Mouse (Mus musculus): Measurements from ENCODE around the gene Hoxa6. TPM values are rescaled to one million over a fixed set of nuclear protein-coding genes. Genes with fewer than 3 reads are reported as not detected.
A peak's percentile ranks its signal among the peaks of the same experiment; 100 is the strongest.

Gene Hoxa6
- total RNA-seq, 2 experiments from 2014 or later: 3.0 to 3.5 TPM

DNA sequence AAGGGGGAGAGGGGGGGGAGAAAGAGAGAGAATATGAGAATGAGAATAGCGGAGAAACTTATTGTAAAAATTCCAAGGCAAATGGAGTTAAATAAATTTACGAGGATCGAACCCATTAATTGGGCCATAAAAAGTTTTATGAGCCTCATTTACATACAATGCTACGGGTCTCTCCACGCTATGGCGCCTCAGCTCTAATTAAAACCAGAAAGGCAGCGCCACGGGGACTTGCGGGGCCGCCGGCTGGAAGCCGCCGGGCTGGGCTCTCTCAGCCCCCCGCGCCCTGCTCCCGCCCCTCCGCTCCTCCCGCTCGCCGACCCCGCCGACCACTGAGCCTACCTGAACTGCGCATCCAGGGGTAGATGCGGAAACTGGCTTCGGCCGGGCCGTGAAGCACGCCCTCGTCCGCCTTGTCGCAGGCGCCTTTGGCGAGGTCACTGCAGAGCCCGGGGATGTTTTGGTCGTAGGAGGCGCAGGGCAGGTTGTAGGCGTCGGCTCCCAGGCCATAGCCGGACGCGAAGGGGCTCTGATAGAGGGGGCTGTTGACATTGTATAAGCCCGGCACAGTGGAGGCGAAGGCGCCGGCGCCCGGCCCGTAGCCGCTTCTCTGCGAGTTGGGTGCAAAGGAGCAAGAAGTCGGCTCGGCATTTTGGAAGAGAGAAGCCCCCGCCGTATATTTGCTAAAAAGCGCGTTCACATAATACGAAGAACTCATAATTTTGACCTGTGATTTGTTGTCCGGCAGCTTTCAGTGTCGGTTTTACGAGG is 8.4 kb upstream of the Hoxa6 start:
- peak; percentile 27 to 50 for DNase-seq (ENCODE audit: low spot score in 2 of 2)

GRCm38 (mm10) chr6:52215771-52216535 is 7.4 kb upstream of the Hoxa6 start:
- DNase-seq (ENCODE audit: low spot score in 2 of 2): peak in 1 of 2 experiments; percentile 24

DNA sequence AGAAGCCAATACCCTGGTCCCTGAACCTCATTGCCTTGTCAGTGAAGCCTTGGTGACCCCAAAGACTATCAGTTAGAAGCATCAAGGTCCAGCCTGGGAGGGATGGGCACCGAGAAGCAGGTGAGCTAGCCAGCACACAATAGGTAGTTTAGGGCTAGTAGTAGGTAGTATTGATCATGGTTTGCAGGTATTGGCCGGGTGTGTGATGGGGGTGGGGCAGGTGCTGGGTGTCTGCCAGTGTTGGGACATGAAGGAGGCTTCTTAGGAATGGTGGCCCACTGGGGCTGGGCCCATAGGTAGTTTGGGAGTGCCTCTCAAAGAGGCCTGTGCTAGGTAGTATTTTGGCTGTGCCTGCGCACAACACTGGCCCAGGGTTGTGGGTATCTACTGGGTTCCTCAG is 6.5 kb upstream of the Hoxa6 start:
- peak in 1 of 2 experiments; percentile 9 for DNase-seq (ENCODE audit: low spot score in 2 of 2)

DNA sequence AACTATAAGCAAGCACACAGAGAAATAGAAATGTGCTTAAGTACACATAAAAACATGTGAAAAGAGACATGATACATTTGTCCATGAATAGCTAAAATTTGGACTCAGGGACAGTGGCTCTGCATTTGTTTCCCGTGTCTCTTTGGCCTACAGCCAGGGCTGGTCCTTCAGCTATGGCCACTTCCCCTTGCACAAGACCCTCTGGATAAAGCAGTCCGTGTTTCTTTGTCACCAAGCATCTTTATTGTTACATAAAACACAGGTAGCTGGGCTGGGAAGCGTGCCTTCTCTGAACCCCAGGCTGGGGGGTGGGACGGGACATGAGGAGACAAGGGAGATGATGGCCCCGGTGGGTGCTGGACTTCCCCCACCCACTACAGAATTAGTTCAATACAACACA is 5.7 kb upstream of the Hoxa6 start:
- DNase-seq (ENCODE audit: low spot score in 2 of 2): peak in 1 of 2 experiments; percentile 7

DNA sequence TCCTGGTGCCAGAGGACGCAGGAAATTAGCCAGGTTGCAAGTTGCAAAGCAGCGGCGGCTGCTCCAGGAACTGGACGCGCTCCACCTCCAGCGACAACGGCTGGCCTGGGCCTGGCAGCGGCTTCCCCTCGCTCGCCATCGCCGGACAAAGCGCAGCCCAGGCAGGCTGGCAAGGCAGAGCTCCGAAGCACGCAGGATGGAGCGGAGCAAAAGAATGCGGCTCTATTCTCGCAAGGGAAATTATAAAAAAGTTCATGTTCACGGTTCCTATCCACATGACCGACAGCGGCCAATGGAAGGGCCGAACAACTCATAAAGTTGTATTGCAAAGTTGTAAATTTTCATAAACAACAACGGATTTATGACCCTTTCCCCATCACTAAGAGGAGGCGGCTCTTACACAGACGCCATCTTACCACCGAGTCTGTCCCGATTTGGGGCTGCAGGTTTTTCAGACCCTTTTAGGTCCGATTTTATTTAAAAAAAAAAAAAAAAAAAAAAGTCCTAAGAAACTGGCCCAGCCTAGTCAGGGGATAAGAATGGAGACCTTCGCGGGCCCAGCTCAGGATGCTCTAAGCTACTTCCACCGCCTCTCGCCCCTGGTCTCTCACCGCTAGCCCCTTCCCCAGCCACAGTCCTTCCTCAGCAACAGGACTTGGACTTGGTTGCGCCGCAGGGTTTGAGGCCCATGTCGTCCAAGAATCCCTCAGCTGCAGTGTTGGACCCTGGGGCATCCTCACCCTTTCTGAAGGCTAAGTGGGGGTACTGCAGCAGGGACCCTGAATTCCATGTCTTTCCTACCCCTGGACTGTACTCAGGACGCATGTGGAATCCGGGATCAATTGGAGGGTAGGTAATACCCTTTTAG is 4.8 kb upstream of the Hoxa6 start, which contains the start of the genes Hoxa3 and Gm28308:
TSS of gene Hoxa3 (minus strand) at position 218 of the 868 bp plus-strand sequence.
TSS of gene Gm28308 (minus strand) at position 221 of the 868 bp plus-strand sequence.
- DNase-seq (ENCODE audit: low spot score in 2 of 2): peak; percentile 40 to 68

- DNase-seq (ENCODE audit: low spot score in 2 of 2): peak; percentile 13 to 16
These were observed 4.1 kb upstream of the Hoxa6 start for GRCm38 (mm10) chr6:52212556-52213118.

GRCm38 (mm10) chr6:52211961-52212360 is 3.4 kb upstream of the Hoxa6 start:
- peak in 1 of 2 experiments; percentile 16 for DNase-seq (ENCODE audit: low spot score in 2 of 2)

- DNase-seq (ENCODE audit: low spot score in 2 of 2): peak; percentile 68 to 83
These were observed 2.8 kb upstream of the Hoxa6 start for GRCm38 (mm10) chr6:52211170-52211935.

DNA sequence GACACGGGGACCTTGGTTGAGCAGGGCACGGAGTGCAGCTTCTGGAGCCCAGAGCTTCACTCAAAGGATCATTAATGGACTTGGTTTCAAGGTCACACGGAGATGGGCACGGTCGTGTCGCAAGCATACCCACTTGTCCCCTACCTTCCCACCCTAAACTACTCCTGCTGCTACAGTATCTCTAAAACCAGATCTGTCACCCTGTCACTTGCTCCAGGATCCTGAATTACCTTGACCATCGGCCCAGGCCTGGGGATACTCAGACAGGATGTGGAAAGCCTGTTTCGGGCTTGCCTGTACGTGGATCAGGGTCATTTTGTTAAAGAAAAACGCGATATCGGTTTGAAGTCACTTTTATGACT is 1.1 kb upstream of the Hoxa6 start:
- no peak for DNase-seq (ENCODE audit: low spot score in 2 of 2)

GRCm38 (mm10) chr6:52208868-52209684 is 554 bp upstream of the Hoxa6 start:
- DNase-seq (ENCODE audit: low spot score in 2 of 2): no peak

DNA sequence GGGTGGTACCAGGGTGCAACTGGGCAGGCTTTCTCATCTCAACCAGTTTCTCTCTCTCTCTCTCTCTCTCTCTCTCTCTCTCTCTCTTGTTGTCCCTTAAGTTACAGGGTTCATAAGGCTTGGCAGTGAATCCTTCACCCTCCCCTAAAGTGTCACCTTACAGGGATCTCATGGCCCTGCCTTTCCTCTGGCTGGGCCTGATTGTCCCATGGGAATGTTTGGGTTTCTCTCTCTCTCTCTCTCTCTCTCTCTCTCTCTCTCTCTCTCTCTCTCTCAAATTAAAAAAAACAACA is 892 bp downstream of the Hoxa6 start:
- DNase-seq (ENCODE audit: low spot score in 2 of 2): no peak

DNA sequence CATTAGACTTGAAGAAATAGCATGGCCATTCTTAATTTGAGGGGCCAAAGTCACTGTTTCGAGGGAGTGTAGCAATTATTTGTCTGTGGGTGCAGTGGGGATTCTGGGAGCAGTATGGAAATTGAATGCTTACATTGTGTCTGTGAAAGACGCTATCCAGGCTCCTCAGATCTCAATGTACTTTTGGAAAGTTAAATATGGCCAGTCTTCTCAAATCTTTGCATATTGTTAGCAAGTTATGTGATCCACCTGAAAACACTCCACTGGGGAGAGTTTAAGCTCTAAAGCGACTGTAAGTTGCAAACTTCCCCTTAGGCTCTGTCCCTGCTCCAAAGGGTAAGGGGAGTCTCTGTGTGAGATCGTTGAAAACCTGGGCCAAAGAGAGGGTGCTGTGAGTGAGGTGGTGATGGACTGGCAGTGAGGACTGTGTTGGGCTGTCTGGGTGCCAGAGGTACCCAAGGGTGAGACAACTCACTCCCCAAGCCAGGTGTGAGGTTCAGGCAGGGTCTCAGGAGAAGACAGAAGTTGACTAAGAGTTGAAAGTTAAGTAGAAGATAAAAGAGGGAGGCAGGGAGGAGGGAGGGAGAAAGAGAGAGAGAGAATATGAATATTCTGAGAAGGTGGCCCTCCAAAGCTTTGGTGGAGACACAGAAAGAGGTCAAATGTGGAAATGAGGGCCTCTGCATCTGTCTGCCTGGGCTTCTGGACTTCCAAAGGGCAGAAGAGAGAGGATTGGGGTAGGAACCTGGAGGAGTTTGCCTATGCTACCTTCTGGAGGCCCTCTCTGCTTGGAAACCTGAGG is 1.4 kb downstream of the Hoxa6 start:
- DNase-seq (ENCODE audit: low spot score in 2 of 2): no peak

DNA sequence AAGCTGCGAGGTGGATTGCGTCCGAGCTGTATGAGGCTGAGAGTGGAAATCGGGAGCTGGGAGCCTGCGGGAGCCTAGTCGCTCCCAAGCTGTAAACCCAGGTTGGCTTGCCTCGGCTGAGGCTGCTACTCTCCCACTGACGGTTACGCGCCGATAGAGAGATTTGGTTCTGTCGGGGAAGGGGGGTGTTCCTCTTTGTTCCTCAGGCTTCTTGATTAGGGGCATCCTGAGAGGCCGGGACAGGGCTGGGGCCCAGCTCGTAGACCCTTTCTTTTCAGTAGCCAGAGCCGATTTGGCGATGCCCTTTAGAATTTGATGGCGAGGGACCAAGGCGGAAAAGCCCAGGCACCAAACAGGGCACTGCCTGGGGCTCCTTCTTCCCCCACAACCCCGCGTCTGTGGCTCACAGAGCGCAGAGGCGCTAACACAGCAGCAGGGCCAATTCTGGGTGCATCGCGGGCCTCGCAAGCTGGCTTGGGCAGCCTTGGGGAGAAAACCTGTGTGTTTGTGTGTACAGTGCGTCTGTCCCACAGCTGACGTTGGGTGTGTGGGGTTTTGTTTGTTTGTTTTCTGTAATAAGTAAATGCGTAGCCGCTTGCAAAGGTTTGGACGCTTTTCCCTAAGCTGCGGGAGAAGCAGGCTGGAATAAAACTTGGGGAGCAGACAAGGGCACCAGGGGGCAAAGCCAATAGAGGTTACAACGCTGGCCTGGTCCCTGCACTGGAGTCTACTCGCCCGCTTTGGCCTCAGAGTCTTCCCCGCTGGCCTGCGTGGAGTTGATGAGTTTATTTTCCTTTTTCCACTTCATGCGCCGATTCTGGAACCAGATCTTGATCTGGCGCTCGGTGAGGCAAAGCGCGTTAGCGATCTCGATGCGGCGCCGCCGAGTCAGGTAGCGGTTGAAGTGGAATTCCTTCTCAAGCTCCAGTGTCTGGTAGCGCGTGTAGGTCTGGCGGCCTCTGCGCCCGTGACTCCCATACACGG is 2.6 kb downstream of the Hoxa6 start:
- DNase-seq (ENCODE audit: low spot score in 2 of 2): no peak

GRCm38 (mm10) chr6:52205221-52205620 is 3.3 kb downstream of the Hoxa6 start:
- no peak for DNase-seq (ENCODE audit: low spot score in 2 of 2)

GRCm38 (mm10) chr6:52204050-52204752 is 4.3 kb downstream of the Hoxa6 start, which contains the start of gene Hoxa5:
TSS of gene Hoxa5 (minus strand) at chr6:52204587.
- DNase-seq (ENCODE audit: low spot score in 2 of 2): peak in 1 of 2 experiments; percentile 75

GRCm38 (mm10) chr6:52203371-52204049 is 5.0 kb downstream of the Hoxa6 start:
- DNase-seq (ENCODE audit: low spot score in 2 of 2): peak in 1 of 2 experiments; percentile 36
